Mouse (Mus musculus) kidney, adult 9 months (tissue): Measurements from ENCODE around the gene Csrp3.
A peak's percentile ranks its signal among the peaks of the same experiment; 100 is the strongest.

ENCODE experiments used
- DNase-seq: peaks from one replicate; pipeline ENCODE4 v3.0.0; 2022

Gene Csrp3

DNA sequence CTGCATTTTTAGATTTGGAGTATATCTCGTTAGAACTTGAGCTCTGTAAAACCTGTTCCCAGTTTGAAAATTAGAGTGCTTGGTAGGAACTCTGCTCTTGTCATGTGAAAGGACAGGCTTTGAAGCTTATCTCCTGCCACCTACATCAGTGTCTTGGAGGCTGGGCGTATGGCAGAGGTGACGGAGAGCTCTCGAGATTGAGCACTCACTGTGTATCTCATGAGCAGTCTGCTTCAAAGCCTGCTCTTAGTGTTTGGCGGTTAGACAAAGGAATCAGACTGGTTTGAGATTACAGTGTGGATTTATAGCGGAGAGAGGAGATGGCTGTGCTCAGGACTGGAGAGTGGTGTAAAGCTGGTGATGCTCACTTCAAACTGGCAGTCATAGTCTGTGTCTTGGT lies 22.7 kb downstream of the Csrp3 start:
- no peak for DNase-seq

- no peak for DNase-seq
Measured at GRCm38 (mm10) chr7:48824671-48825070, 23.2 kb downstream of the Csrp3 start.

- no peak for DNase-seq
Measured at GRCm38 (mm10) chr7:48823621-48824020, 24.2 kb downstream of the Csrp3 start.

GRCm38 (mm10) chr7:48821654-48822053 lies 26.2 kb downstream of the Csrp3 start:
- no peak for DNase-seq

DNA sequence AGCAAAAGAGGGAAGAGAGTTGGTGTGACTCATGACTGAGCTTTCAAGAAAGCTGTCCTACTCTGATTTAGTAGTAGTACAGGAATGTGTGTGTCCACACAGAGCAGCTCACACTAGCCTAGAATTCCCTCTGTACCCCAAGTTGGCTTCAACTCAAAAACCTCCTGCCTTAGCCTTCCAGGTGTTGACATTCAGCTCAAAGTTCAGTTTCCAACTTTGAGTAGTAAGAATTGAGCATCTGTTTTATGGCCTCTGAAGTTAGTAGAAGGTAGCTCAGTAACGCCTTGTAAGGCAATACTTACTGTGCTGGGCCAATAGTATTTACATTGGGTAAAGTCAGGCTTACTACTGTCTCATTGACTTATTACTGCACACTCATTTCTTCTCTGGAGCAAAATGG lies 34.2 kb downstream of the Csrp3 start:
- DNase-seq, result no peak

- no peak for DNase-seq
Measured at GRCm38 (mm10) chr7:48812358-48812757, 35.5 kb downstream of the Csrp3 start.

- DNase-seq, result no peak
Measured at GRCm38 (mm10) chr7:48810652-48811051, 37.2 kb downstream of the Csrp3 start.

GRCm38 (mm10) chr7:48806587-48806986 lies 41.2 kb downstream of the Csrp3 start:
- DNase-seq, result no peak

DNA sequence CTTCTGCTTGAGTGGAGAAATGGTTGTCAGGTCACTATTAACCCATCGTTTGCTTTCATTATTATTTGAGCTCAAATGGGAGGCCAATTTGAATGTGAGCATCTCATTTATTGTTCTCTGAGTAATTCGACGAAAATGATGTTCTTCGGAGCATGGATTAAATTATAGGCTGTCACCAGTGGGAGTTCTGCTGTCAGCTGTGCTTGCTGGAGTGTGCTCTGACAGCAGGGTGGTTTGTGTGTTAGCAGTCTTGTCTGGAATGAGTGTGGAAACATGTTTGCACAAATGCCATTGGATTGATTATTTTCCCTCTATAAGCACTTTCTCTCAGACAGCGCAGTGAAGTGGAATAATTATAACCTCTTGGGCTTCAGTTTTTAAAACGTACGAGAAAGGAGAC lies 44.5 kb downstream of the Csrp3 start:
- no peak for DNase-seq

- no peak for DNase-seq
Measured at GRCm38 (mm10) chr7:48795130-48795529, 52.7 kb downstream of the Csrp3 start.

DNA sequence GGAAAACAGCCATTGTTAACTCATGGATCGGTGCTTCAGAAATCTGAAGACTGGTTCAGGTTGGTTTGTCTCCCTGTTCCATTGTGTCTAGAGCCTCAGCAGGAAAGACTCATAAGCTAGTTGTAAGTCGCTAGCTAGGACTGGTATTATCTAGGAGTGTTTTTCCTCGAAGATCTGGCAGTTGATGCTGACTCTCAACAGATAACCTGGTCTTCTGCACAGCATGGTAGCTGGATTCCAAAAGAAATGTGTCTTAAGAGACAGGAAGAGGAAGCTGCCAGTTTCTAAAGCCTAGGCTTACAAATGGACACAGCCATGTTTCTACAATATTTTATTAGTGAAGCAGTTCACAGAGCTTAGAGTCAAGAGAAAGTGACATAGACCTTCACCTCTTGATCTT lies 56.4 kb downstream of the Csrp3 start:
- DNase-seq, result no peak

DNA sequence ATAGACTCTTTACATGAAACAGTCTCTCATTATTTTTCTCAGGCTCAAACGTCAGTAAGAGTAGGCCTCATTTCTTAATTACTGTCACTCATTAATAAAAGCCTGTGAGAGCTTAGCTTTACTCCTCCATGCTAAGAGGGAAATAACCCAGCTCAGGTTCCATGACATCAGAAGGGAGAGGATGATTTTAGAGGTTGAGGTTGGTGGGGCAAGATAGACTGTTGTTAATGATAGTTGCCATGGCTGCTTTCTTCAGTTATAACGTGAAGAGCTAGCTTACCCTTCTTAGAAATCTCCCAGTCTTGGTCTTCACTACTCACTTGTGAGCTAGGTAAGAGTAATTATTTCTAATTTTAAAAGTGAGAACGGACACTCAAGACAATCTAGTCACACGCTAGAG lies 57.7 kb downstream of the Csrp3 start:
- DNase-seq, result no peak

DNA sequence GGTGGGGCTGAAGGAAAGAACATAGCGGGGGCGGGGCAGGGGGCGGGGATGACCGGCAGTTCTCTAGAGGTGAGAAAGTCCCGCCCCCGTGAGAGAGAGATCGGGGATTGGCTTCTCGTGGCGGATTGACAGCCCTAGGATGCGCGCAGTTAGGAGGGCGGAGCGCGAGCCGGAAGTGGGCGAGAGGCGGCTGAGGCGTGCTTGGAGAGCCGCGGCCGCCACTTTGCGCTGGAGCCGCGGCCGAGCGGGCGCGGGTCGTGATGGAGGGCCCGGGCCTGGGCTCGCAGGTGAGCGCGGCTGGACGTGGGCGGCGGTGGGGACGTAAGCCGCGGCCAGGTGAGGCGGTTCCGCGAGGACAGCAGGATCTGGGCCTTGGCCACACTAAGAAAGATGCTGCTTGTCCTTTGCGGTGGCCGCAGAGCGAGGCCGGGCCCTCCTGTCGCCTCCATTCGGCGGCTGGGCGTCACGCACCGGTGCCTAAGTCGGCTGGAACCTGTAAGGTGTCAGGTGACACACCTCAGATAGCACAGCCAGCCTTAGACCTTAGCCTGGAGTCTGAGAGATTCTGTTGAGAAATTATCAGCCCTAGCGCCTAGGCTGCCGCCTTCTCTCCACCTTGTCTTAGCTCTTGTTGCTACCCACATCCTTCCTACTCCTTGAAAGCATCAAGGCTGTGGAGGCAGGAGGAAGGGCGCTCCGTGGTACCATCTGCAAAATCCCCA lies 58.8 kb downstream of the Csrp3 start, which contains the start of gene Zdhhc13:
Zdhhc13 (plus strand) TSS at position 153 of the 722 bp plus-strand sequence.
- DNase-seq, result peak; percentile 96

DNA sequence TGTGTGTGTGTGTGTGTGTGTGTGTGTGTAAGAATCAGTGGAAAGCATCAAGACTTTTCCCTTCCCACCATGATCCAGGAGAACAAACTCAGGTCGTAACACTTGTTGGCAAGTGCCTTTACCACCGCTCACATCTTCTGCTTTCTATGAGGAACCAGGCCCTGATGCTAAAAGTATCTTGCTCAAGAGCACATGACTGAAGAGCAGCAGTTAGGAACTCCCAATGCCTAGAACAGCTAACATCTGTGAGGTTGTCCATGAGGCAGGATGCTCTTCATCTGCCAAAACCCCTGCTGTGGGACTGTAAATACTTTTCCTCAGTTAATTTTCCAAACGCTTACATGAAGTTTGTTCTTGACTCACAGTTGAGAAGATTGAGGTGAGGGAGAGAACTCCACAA lies 59.5 kb downstream of the Csrp3 start:
- DNase-seq, result no peak

DNA sequence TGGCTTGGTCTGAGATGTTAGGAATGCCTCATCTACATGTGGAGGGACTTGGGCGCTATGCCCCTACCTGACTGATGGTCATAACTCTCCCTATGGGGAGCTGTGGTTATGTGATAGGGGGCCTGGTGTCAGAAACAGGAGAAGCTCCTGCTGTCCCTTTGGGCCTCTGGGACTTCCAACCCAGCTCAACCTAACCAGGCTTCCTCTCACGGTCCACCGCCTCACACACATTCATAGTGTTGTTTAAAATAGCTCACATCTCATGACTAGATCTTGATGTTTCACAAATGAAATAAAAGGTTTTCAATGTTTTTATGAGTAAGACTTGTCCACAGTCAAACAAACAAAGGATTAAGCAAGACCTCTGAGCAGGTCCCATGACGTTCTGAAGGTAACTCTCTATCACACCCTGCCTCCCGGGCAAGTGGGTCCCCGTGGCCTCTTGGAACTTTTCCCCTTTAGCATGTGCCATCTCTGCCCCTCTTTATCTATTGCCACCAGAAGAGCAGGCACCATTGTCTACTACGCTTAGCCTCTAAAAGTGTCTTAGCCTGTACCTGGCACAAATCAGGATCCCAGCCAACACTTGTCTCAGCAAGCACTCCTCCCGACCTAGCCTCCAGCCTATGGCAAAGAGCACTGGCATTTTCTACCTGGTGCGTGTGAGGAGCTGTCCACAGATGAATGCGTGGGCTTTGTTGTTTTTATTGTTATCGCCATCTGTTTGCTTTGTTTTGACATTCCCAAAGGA lies 62.9 kb downstream of the Csrp3 start:
- DNase-seq, result no peak

- DNase-seq, result no peak
Measured at GRCm38 (mm10) chr7:48782432-48782831, 65.4 kb downstream of the Csrp3 start.
